Mouse (Mus musculus) liver, embryonic 11.5 days (tissue): ENCODE results near the gene Ibsp. TPM values are rescaled to one million over a fixed set of nuclear protein-coding genes. Genes with fewer than 3 reads are reported as not detected.

Experiments
- ATAC-seq: fragments of 200-750 bp; cut with Nextera tagmentation; replicated peaks from 2 replicates; pipeline ENCODE4 v1.8.0; 2017; ENCODE audit warnings: moderate number of reproducible peaks, mild to moderate bottlenecking, moderate TSS enrichment, moderate library complexity; ENCODE audit not compliant: low FRiP score
- DNase-seq: peaks from one replicate; pipeline ENCODE4 v3.0.0-alpha.2; 2017; ENCODE audit warnings: low spot score
- H3K27ac ChIP-seq: fragments of 300-500 bp; sonication (generic); 2 replicates; pipeline ENCODE4 v1.5.1; 2014; ENCODE audit warnings: mild to moderate bottlenecking, low read depth, low read length, control low read depth
- H3K27me3 ChIP-seq: fragments of 300-500 bp; sonication (generic); replicated peaks from 2 replicates; pipeline ENCODE4 v1.6.1; 2014; ENCODE audit warnings: low read length, mixed read lengths; ENCODE audit not compliant: control insufficient read depth, insufficient read depth
- H3K36me3 ChIP-seq: fragments of 300-500 bp; sonication (generic); 2 replicates; pipeline ENCODE4 v1.6.1; 2014; ENCODE audit warnings: mild to moderate bottlenecking, low read length, moderate library complexity, mixed read lengths; ENCODE audit not compliant: control insufficient read depth, insufficient read depth
- H3K4me1 ChIP-seq: fragments of 300-500 bp; sonication (generic); replicated peaks from 2 replicates; pipeline ENCODE4 v1.6.1; 2014; ENCODE audit warnings: low read length, mixed read lengths; ENCODE audit not compliant: control insufficient read depth, insufficient read depth
- H3K4me2 ChIP-seq: fragments of 300-500 bp; sonication (generic); 2 replicates; pipeline ENCODE4 v1.6.1; 2014; ENCODE audit warnings: mild to moderate bottlenecking, control low read depth, moderate library complexity
- H3K4me3 ChIP-seq: fragments of 300-500 bp; sonication (generic); 2 replicates; pipeline ENCODE4 v1.5.1; 2014; ENCODE audit warnings: low read depth, low read length, control low read depth
- H3K9ac ChIP-seq: fragments of 300-500 bp; sonication (generic); 2 replicates; pipeline ENCODE4 v1.6.1; 2014; ENCODE audit warnings: low read depth, low read length, control low read depth
- H3K9me3 ChIP-seq: fragments of 300-500 bp; sonication (generic); 2 replicates; pipeline ENCODE4 v1.6.1; 2016; ENCODE audit warnings: low read length, inconsistent platforms, mixed read lengths; ENCODE audit not compliant: control insufficient read depth
- WGBS: fragments of 180-500 bp; shearing (Covaris S2); extraction: QIAGEN DNeasy Blood & Tissue Kit; methylation state at CpG from one replicate; pipeline ENCODE4 v1.1.7; 2014; 5-methylcytosine and 5-hydroxymethylcytosine counted together
- polyA plus RNA-seq: library from polyadenylated mRNA; unstranded; fragments of >200 nt; fragmentation: Nextera tagmentation; extraction: Ambion mirVana; gene quantifications from 2 replicates; pipeline ENCODE4 v1.2.1, GENCODE M21; 2014

Gene Ibsp
- polyA plus RNA-seq, 1 experiment from 2014 or later = not detected

- H3K9me3 ChIP-seq = no peaks in the 10 kb centered on the region
- H3K4me2 ChIP-seq = no peak overlapping the region
- DNase-seq = no peak
- ATAC-seq = no peak
- 76% methylated on average over 5 of the region's 5 CpGs for WGBS
- no peak overlapping the region for H3K4me3 ChIP-seq
- H3K27ac ChIP-seq = no peak overlapping the region
- no peaks in the 10 kb centered on the region for H3K4me1 ChIP-seq
- no peaks in the 10 kb centered on the region for H3K27me3 ChIP-seq
- no peak overlapping the region for H3K9ac ChIP-seq
- H3K36me3 ChIP-seq = no peaks in the 10 kb centered on the region
Observed at GRCm38 (mm10) chr5:104335962-104336361, 37.0 kb downstream of the Ibsp start.

GRCm38 (mm10) chr5:104337491-104337890, 38.5 kb downstream of the Ibsp start:
- Histone ChIP-seq H3K27me3 (no peaks in the 10 kb centered on the region), H3K9me3 (no peaks in the 10 kb centered on the region), H3K4me3 (no peak overlapping the region), H3K4me2 (no peak overlapping the region), H3K36me3 (no peaks in the 10 kb centered on the region), H3K9ac (no peak overlapping the region), H3K27ac (no peak overlapping the region), H3K4me1 (no peaks in the 10 kb centered on the region)
- 75% methylated on average over 4 of the region's 4 CpGs for WGBS
- ATAC-seq (no peak), DNase-seq (no peak)

- no peak overlapping the region for H3K4me2 ChIP-seq
- H3K4me1 ChIP-seq = no peaks in the 10 kb centered on the region
- DNase-seq (no peak), ATAC-seq (no peak)
- H3K9me3 ChIP-seq = no peaks in the 10 kb centered on the region
- no peaks in the 10 kb centered on the region for H3K36me3 ChIP-seq
- H3K9ac ChIP-seq = no peak overlapping the region
- WGBS = 81% methylated on average over 5 of the region's 5 CpGs
- no peak overlapping the region for H3K27ac ChIP-seq
- H3K27me3 ChIP-seq = no peaks in the 10 kb centered on the region
- H3K4me3 ChIP-seq = no peak overlapping the region
Observed at GRCm38 (mm10) chr5:104339009-104339408, 40.0 kb downstream of the Ibsp start.

- H3K36me3 ChIP-seq = no peaks in the 10 kb centered on the region
- ATAC-seq (no peak), DNase-seq (no peak)
- no peaks in the 10 kb centered on the region for H3K27me3 ChIP-seq
- H3K4me3 ChIP-seq = no peak overlapping the region
- H3K9ac ChIP-seq = no peak overlapping the region
- 23% methylated on average over 14 of the region's 14 CpGs for WGBS
- no peaks in the 10 kb centered on the region for H3K9me3 ChIP-seq
- H3K27ac ChIP-seq = no peak overlapping the region
- H3K4me2 ChIP-seq = no peak overlapping the region
- no peaks in the 10 kb centered on the region for H3K4me1 ChIP-seq
Observed at GRCm38 (mm10) chr5:104339706-104340512, 40.9 kb downstream of the Ibsp start.

GRCm38 (mm10) chr5:104340513-104340829, 41.5 kb downstream of the Ibsp start:
- H3K9ac ChIP-seq = no peak overlapping the region
- no peaks in the 10 kb centered on the region for H3K9me3 ChIP-seq
- WGBS = 80% methylated on average over 4 of the region's 4 CpGs
- H3K4me2 ChIP-seq = no peak overlapping the region
- no peak overlapping the region for H3K4me3 ChIP-seq
- H3K36me3 ChIP-seq = no peaks in the 10 kb centered on the region
- no peaks in the 10 kb centered on the region for H3K4me1 ChIP-seq
- DNase-seq (no peak), ATAC-seq (no peak)
- H3K27ac ChIP-seq = no peak overlapping the region
- H3K27me3 ChIP-seq = no peaks in the 10 kb centered on the region

GRCm38 (mm10) chr5:104342881-104343280, 43.9 kb downstream of the Ibsp start:
- no peaks in the 10 kb centered on the region for H3K9me3 ChIP-seq
- H3K36me3 ChIP-seq = no peaks in the 10 kb centered on the region
- no peak for ATAC-seq
- H3K4me2 ChIP-seq = no peak overlapping the region
- H3K4me1 ChIP-seq = no peaks in the 10 kb centered on the region
- H3K9ac ChIP-seq = no peak overlapping the region
- H3K27ac ChIP-seq = no peak overlapping the region
- no peak for DNase-seq
- no peak overlapping the region for H3K4me3 ChIP-seq
- no peaks in the 10 kb centered on the region for H3K27me3 ChIP-seq
- 45% methylated on average over 6 of the region's 6 CpGs for WGBS

GRCm38 (mm10) chr5:104344526-104345240, 45.7 kb downstream of the Ibsp start:
- WGBS = 64% methylated on average over 9 of the region's 9 CpGs
- H3K9ac ChIP-seq = no peak overlapping the region
- DNase-seq = no peak
- no peaks in the 10 kb centered on the region for H3K4me1 ChIP-seq
- H3K27me3 ChIP-seq = no peaks in the 10 kb centered on the region
- no peaks in the 10 kb centered on the region for H3K9me3 ChIP-seq
- no peak overlapping the region for H3K27ac ChIP-seq
- no peak overlapping the region for H3K4me2 ChIP-seq
- ATAC-seq = no peak
- H3K36me3 ChIP-seq = no peaks in the 10 kb centered on the region
- no peak overlapping the region for H3K4me3 ChIP-seq

GRCm38 (mm10) chr5:104345241-104345630, 46.3 kb downstream of the Ibsp start:
- H3K4me2 ChIP-seq = no peak overlapping the region
- DNase-seq (no peak), ATAC-seq (no peak)
- H3K27me3 ChIP-seq = no peaks in the 10 kb centered on the region
- H3K27ac ChIP-seq = no peak overlapping the region
- no peak overlapping the region for H3K4me3 ChIP-seq
- no peak overlapping the region for H3K9ac ChIP-seq
- whole genome bisulfite sequencing = 78% methylated on average over 6 of the region's 6 CpGs
- no peaks in the 10 kb centered on the region for H3K36me3 ChIP-seq
- no peaks in the 10 kb centered on the region for H3K9me3 ChIP-seq
- H3K4me1 ChIP-seq = no peaks in the 10 kb centered on the region

- WGBS = 79% methylated on average over 1 of the region's 1 CpGs
- no peak for DNase-seq
- no peak overlapping the region for H3K9ac ChIP-seq
- H3K36me3 ChIP-seq = no peaks in the 10 kb centered on the region
- H3K4me1 ChIP-seq = no peaks in the 10 kb centered on the region
- no peak overlapping the region for H3K4me3 ChIP-seq
- no peak overlapping the region for H3K4me2 ChIP-seq
- ATAC-seq = no peak
- H3K27me3 ChIP-seq = no peaks in the 10 kb centered on the region
- no peak overlapping the region for H3K27ac ChIP-seq
- no peaks in the 10 kb centered on the region for H3K9me3 ChIP-seq
Observed at GRCm38 (mm10) chr5:104351041-104351440, 52.1 kb downstream of the Ibsp start.
